Mouse (Mus musculus) liver, adult 2 months (tissue): ENCODE data around the gene Ndufb2.

Experiments
- CTCF ChIP-seq: fragments of 200-500 bp; IDR thresholded peaks from 2 replicates; pipeline ENCODE4 v1.5.1; 2011; ENCODE audit warnings: low read depth, low read length, control low read depth
- POLR2A ChIP-seq: fragments of 200-500 bp; IDR thresholded peaks from 2 replicates; pipeline ENCODE4 v1.6.1; 2011; ENCODE audit warnings: low read length, control low read depth; ENCODE audit not compliant: insufficient read depth; ENCODE audit errors: extremely low read depth

- no peak for TF ChIP-seq CTCF
- no peak for TF ChIP-seq POLR2A
Observed at GRCm38 (mm10) chr6:39610207-39610606, 17.8 kb downstream of the Ndufb2 start.
